Mouse (Mus musculus) megakaryocyte, embryonic 14.5 days (primary cell): Measurements from ENCODE around the gene Klhl31.

Experiments used
- FLI1 ChIP-seq: IDR thresholded peaks from 2 replicates; pipeline ENCODE4 v1.6.1; 2012; ENCODE audit warnings: low read length, inconsistent platforms, mixed read lengths
- GATA1 ChIP-seq: IDR thresholded peaks from 3 replicates; pipeline ENCODE4 v1.6.1; 2012; ENCODE audit warnings: mixed read lengths, low read length, inconsistent platforms, borderline replicate concordance

- no peak for TF ChIP-seq GATA1
- no peak for TF ChIP-seq FLI1
Observed at GRCm38 (mm10) chr9:77673218-77673617, 36.9 kb downstream of the Klhl31 start.
